Mouse (Mus musculus) frontal cortex, adult 2 months (tissue): ENCODE measurements at regions not wholly inside any gene's neighbourhood (a gene's known extent, or its start where the extent isn't known, plus 50 kb on each side); places are given as distances from the start of the nearest gene placed in this dataset.

ENCODE experiments used
- DNase-seq, 2 experiments: peaks; one replicate each; pipeline ENCODE4 v3.0.0; 2022; ENCODE audit warnings: low spot score in 1 of 2; ENCODE audit errors: extremely low spot score in 1 of 2

GRCm38 (mm10) chr1:71853212-71853611, 200.2 kb upstream of the Fn1 start:
- DNase-seq = no peak

- no peak for DNase-seq
Measured at GRCm38 (mm10) chr1:71851268-71851667, 198.3 kb upstream of the Fn1 start.

GRCm38 (mm10) chr1:71848656-71849055, 195.7 kb upstream of the Fn1 start:
- DNase-seq = peak; percentile 8 to 40

GRCm38 (mm10) chr1:71844938-71845685, 192.1 kb upstream of the Fn1 start:
- DNase-seq = peak; percentile 7 to 51

GRCm38 (mm10) chr1:71837764-71838163, 184.8 kb upstream of the Fn1 start:
- DNase-seq = no peak

GRCm38 (mm10) chr1:71837039-71837648, 184.1 kb upstream of the Fn1 start:
- DNase-seq = no peak

- DNase-seq = no peak
Measured at GRCm38 (mm10) chr1:71830379-71830778, 177.4 kb upstream of the Fn1 start.

- DNase-seq = no peak
Measured at GRCm38 (mm10) chr1:71824410-71824809, 171.4 kb upstream of the Fn1 start.

- DNase-seq = no peak
Measured at GRCm38 (mm10) chr1:71822123-71822522, 169.1 kb upstream of the Fn1 start.

GRCm38 (mm10) chr1:71821099-71821498, 168.1 kb upstream of the Fn1 start:
- DNase-seq = no peak

GRCm38 (mm10) chr1:71816306-71816705, 163.3 kb upstream of the Fn1 start:
- DNase-seq = no peak

- no peak for DNase-seq
Measured at GRCm38 (mm10) chr1:71814141-71814540, 161.1 kb upstream of the Fn1 start.

GRCm38 (mm10) chr1:71812171-71812695, 159.2 kb upstream of the Fn1 start:
- no peak for DNase-seq

- DNase-seq = no peak
Measured at GRCm38 (mm10) chr1:71811196-71811788, 158.3 kb upstream of the Fn1 start.

GRCm38 (mm10) chr1:71808005-71808404, 155.0 kb upstream of the Fn1 start:
- DNase-seq = no peak

- DNase-seq = peak in 1 of 2 experiments; percentile 33
Measured at GRCm38 (mm10) chr1:71807586-71807985, 154.6 kb upstream of the Fn1 start.

- no peak for DNase-seq
Measured at GRCm38 (mm10) chr1:71801283-71802066, 148.5 kb upstream of the Fn1 start.

GRCm38 (mm10) chr1:71800581-71800980, 147.6 kb upstream of the Fn1 start:
- no peak for DNase-seq

- DNase-seq = no peak
Measured at GRCm38 (mm10) chr1:71798636-71799035, 145.6 kb upstream of the Fn1 start.

GRCm38 (mm10) chr1:71788408-71788807, 135.4 kb upstream of the Fn1 start:
- no peak for DNase-seq

GRCm38 (mm10) chr1:71784880-71785279, 131.9 kb upstream of the Fn1 start:
- no peak for DNase-seq
